Mouse (Mus musculus) activated CD4-positive, CD25-positive, alpha-beta regulatory T cell, adult 4 months (primary cell): Measurements from ENCODE around the gene Clec4n. TPM values are rescaled to one million over a fixed set of nuclear protein-coding genes. Genes with fewer than 3 reads are reported as not detected.
"Not testable (repeated sequence)": the region's sequence is repeated elsewhere in the genome, so short reads cannot be mapped to it uniquely, and the experiment has no call there.

Source experiments
- ATAC-seq: one replicate; pipeline ENCODE4 v1.8.0; 2017
- polyA plus RNA-seq, 2 experiments: library from polyadenylated mRNA; unstranded; fragments of 100-300 nt; shearing (Covaris generic); gene quantifications; one replicate each; pipeline ENCODE4 v1.2.1; 2017

The Clec4n gene
- polyA plus RNA-seq: 1 to 10 TPM in 1 of 2 experiments, under 1 TPM in 1; 0.45 to 1.2 TPM

DNA sequence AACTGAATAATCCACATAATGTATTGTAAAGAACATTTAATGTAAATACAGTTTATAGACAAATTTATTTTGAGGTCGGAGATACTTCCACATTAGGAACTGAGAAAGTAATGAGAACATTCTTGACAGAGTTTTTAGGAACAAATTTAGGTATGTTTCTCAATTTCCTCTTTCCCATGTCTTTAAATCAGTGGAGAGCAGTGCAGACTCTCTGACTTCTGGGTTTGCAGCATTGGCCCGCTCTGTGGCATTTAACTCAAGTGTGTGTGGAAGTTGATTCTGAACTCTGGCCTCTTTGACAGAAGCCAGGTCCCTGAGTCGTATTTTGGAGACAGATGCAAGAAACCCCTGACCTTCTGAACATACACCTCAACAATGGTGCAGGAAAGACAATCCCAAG lies at the start of gene Clec4n:
Gene Clec4n, plus strand, starts transcription at position 200 of the 400 bp plus-strand sequence.
- no peak for ATAC-seq

DNA sequence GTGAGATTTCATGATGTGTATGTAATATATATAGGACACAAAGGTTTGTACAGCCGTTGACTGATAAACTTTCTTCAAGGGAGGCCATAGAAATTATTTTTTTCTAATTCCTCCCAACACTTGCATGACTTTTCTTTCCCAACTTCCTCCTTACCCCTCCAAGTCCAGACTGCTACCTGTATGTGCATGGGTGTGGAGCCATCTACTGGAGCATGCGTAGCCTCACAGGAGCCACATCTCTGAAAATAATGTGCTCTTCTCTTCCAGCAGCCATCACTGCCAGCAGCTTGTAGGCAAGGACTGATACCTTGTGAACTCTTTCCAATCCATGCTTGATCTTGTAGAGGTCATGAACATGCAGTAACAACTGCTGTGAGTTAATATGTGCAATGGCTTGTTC lies 44.8 kb upstream of the Clec4n start:
- ATAC-seq: not testable (repeated sequence)

DNA sequence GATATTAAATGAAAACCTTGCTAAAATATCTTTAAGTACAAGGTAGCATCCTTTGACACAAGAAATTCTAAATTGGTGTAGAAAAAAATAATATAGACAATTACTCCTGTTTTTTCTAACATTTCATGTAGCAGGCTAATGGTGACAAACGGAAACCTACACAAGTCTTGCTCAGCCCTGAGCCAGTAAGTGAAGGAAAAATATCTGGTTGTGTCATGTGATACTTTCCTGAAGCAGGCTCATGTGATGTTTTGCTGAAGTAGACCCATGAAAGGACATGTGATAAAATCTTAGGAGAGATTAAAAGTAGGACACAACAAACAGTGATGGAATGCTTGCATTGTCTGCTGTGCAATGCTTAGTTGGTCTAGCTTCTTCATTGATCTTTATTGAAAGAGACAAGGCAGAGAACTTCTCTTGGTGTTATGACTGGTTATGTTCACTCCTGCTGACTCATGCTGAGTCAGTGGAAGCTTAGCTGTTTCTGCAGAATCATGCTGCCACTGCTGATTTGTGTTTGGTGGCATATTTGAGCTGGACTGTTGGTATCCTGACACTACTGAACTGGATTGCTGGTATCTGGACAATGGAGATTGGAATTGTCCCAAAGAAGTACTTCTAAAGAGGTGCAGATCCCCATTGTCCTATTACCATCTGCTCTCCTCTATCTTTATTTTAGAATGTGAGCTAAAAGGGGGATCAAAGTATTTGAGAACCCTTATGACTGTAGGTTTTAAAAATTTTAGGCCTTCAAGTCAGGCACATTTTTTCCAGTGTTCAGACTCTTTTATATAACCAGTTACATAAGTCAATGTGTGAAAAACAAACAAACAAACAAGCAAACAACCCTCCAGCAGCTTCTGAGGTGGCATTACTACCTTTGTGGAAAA lies 22.2 kb upstream of the Clec4n start:
- ATAC-seq: no peak

DNA sequence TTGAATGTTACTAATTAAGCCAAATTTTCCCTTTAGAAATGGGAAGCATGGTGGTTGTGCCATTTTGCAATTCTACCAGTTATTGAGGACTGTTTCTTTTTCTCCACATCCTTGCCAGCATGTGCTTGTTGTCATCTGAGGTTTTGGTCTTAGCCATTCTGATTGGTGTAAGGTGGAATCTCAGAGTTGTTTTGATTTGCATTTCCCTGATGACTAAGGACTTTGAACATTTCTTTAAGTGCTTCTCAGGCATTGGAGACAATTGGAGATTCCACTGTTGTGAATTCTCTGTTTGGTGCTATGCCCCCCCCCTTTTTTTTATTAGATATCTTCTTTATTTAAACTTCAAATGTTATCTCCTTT lies 21.6 kb upstream of the Clec4n start:
- not testable (repeated sequence) for ATAC-seq

DNA sequence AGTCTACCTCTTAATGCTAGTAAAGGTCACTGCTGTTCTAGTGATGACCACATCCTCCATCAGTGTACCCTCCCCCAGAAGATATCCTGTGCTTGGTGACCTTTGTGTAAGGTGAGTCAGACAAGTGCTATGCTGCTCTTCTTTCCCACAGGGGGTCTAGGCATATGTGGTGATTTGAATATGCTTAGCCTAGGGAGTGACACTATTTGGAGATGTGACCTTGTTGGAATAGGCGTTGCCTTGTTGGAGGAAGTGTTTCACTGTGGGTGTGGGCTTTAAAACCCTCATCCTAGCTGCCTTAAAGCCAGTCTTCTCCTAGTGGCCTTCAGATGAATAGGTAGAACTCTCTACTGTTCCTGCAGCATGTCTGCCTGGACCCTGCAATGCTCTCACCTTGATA lies 17.9 kb upstream of the Clec4n start:
- ATAC-seq: no peak

DNA sequence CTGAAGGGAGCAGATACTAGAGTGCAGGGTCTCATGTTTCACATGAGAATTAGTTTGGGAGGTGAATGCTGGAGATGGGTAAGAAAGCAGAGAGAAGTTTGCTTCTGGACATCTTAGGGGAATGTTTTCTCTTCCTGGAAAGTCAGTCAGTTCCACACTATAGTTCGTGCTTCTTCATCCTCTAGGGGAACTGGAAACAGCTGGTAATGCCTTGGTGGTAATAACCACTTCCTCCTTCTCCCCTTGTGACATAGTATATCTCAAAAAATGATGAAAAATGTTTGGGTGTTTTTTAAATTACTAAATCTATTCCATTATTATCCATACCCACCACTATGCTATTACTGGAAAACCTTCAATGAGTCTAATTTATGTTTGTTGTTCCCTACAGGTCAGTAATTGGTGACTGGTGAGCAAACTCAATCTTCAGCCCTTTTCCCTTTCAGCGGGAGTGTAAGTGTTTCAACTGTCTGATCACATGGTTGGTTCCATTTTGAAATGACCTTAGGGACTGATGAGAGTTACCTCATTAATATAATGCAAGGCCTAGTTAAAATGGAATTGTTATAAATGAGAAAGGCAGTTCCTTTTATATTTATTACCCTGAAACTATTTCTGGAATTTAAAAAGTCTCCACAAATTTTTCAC lies 2.0 kb upstream of the Clec4n start:
- ATAC-seq: no peak

DNA sequence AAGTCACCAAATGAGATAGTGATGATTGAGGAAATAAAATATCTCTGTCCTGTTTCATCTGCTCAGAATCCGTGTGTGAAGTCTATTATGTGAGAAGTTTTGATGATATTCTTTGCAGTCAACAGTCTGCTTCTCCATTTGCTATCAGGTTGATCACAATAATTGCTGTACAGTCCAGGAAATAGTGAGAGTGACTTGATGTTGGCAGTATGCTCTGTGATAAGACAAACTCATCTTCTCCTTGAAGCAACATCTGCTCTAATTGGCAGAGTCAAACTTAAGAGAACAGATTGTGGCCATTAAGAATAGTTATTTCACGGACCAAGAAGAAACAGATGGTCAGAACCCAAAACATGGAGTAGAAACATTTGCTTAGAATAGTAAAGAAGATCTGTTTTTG lies 1.5 kb downstream of the Clec4n start:
- no peak for ATAC-seq

DNA sequence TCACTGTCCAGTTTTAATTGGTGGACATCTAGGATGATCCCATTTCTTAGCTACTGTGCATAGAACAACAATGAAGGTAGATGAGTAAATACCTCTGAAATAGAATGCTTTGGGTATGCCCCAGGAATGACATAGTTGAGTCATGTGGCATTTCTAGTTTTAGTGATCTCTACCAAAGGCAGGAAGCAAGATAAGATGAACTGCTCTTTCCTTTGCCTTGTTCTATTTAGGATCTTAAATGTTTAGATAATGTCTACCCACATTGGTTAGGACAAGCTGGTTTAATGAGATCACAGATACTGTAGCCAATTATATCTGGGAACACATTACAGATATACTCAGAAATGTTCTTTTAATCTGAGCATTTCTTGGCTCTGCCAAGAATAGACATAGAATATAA lies 7.9 kb downstream of the Clec4n start:
- ATAC-seq: no peak

DNA sequence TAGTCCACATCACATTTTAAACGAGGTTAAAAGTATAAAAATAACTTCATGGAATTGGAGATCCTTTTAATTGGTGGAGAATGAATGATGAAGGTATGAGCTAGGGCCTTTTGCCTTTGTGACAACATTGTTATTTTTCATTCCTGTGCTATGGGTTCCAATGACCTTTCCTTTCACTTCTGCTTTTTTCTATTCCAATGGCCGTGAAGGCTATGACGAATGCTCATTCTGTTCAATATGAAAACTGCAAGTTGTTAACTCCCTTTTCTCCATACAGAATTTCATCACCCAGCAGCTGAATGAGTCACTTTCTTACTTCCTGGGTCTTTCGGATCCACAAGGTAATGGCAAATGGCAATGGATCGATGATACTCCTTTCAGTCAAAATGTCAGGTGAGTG lies 14.6 kb downstream of the Clec4n start:
- ATAC-seq: no peak

DNA sequence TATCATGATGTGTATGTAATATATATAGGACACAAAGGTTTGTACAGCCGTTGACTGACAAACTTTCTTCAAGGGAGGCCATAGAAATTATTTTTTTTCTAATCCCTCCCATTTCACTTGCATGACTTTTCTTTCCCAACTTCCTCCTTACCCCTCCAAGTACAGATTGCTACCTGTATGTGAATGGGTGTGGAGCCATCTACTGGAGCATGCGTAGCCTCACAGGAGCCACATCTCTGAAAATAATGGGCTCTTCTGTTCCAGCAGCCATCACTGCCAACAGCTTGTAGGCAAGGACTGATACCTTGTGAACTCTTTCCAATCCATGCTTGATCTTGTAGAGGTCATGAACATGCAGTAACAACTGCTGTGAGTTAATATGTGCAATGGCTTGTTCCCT lies 19.2 kb downstream of the Clec4n start:
- not testable (repeated sequence) for ATAC-seq

DNA sequence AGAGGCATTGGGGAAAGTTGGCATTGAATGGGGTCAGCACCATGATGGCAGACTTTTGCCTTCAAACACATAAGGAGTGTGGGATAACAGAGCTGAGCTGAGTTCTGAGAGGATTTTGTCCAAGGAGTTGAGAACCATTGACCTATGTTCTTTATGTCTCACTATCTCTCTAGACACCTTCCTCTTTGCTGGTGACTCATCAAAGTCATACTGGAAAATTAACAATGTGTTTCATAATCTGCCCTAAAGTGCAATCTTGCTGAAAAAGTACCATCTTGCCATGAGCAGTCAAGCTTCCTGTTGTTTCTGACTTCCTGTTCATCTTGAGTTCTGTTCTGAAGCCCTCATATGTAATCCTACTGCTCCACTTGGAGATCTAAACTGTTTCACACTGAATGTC lies 23.1 kb downstream of the Clec4n start:
- ATAC-seq: no peak

DNA sequence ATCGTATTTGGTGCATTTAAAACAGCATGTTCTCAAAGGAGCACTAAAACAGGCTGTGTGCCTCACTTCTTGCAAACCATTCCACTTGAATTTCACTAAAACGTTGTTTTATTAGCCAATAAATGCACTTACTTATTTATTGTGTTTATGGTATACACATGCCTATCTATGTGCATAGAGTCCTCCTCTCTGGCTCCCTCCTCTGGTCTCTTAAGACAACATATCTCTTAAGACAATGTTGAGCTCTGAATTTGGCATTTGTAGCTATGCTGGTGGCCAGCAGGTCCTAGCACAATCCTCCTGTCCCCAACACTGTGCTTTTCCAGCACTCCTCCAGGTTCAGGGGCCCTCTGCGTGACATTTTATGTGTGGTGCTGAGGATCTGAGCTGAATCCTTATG lies 29.3 kb downstream of the Clec4n start:
- ATAC-seq: no peak

DNA sequence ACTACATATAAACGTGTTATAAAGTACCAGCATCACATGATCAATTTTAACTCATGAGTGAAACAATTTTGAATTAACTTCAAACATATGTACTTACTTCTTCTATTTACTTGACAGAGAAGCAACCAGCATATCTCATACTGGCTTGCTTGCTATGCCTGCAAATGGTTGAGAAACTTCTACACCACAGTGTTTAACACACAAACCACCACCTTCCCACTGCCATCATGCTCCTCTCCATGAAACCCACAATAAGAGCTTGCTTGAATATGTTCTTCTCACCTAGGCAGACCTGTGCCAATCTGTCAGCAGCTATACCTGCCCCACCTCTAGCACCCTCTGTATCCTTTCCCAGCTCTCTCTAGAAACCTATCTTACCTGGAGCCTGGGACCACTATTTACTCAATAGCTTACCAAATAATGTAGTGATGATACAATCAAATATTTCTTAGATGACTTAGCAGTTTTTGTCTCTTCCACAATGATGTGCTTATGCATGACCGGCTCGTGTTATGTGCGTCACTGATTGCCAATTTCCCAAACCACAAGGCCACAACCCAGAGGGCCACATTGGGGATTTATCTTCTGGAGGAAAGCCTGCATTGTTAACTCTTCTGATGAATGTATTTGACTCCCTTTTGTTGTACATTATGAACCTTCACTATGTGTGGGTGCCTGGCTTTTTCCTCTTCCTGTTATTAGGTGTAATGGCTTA lies 30.4 kb downstream of the Clec4n start:
- no peak for ATAC-seq

DNA sequence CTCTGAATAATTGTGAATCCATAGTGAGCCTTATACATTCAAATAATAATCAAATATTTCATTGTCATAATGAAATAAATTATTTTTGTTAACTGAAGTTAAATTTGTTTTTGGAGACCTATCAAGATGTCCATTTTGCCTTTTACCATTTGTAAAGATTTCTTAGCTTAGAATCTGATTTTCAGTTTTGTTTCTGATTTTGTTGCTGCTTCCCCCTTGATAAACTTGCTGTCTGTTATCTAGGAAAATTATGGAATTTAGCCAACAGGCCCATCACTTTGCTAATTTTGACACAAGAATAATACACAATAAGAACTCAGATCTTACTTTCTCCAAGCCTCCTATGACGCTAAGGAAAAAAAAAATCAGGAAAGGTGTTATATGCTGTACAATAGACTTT lies 31.2 kb downstream of the Clec4n start:
- ATAC-seq: no peak

DNA sequence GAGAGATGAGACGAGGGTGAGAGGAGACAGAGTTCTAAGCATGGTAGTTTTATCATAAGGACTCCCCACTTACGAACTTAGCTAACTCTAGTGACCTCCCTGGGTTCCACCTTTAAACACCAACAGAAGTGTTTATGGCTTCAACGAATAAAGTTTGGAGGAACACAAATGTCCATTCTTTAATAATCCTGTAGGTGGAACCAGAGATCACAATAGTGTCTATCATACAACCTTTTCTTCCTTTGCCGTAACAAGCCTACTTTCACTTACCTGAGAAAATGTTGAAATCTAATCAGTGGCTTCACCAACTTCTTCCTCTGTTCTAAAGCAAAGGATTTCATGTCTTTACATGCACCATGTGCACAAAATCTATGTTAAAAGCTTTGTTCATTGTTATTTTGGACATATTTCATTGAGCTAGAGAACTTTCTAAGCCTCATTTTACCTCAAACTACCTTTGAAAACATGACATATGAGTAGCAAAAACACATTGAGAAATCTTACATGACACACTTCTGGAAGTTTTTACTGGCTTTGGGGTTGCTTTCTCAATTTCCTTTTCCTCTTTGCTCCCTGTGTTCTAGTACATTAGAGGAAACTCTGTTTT lies 32.0 kb downstream of the Clec4n start, which contains the start of gene Clec4d:
Gene Clec4d, plus strand, starts transcription at position 557 of the 607 bp plus-strand sequence.
- no peak for ATAC-seq

DNA sequence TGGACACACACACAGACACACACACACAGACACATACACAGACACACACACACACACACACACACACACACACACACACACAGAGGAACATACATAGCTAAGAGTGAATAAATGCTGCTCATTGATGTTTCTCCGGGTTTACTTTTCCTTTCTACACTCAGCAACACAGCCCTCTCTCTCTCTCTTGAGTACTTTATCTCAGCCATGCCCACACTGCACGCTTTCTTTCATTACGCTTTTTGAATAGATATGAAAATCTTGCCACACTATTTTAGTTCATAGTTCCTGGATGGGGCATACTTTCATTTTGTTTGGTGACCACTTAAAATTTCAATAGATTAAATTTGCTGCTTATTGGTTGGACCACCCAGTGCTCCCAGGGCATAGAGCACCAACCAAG lies 34.6 kb downstream of the Clec4n start:
- no peak for ATAC-seq

DNA sequence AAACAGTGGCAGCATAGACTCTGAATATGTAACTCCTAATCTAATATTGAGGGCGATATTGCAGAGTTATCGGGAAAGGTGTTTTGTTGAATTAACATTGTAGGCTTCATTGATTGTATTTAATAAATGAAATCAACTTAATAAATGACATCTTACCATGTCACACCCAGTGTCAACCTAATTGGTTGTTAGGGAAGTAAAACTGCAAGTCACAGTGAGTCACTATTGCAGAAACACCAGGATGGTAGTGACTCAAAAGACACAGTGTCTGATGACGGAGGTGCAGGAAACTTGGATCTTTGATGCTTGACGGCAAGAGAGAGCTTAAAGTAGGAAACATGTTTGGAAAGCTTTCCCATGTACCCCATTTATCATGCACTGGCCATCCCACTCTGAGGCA lies 36.2 kb downstream of the Clec4n start:
- ATAC-seq: no peak

DNA sequence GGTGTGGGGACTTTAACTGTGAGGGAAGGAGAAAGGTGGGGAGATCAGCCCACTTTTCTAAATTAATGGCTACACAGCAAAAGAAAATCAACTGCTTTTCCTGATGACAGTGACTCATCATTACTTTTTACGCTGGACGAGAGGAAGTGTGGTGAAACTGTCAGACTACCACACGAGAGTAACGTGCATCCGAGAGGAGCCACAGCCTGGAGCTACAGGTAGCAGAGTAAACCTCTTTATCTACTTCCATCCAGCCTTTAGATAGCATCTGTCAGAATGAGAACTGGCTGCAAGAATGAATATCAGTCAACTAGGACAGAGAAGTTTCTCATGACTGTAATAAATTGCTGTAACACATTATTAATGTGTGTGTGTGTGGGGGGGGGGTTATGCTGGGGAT lies 37.3 kb downstream of the Clec4n start:
- no peak for ATAC-seq

DNA sequence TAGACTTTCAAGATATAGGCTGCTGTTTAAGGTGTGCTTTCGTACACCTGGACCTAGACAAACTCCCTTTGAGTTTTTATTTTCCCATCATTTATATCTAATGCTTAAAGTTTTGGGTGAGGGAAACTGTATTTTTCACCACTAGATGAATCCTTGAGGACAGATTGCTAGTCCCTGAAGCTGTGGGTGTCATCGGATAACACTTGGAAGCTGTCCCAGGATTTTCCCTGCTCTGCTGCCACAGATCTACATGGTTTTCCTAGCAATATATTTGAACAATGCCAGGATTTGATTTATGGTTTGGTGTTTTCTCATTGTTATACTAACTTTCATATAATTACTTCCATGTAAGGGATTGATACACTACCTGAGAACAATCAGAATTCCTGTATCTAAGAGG lies 49.8 kb downstream of the Clec4n start:
- no peak for ATAC-seq

DNA sequence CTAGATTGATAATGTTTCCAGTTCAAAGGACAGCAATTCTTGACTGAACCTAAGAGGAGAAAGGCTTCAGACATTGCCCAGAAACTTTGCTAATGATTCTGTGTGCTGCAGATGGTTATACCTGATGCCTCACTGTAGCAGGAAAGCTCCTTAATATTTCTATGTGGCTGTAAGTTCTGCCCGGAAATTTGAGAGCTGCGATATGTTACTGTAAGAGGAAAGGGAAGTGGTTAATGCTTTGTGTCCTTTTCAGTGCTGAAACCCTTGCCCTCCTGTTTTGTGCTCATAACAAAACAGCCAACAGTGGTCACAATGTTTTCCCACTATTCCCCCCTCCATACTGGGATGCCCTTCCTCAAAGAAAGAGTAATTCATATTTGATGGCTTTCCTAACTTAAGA lies 56.7 kb downstream of the Clec4n start:
- no peak for ATAC-seq

DNA sequence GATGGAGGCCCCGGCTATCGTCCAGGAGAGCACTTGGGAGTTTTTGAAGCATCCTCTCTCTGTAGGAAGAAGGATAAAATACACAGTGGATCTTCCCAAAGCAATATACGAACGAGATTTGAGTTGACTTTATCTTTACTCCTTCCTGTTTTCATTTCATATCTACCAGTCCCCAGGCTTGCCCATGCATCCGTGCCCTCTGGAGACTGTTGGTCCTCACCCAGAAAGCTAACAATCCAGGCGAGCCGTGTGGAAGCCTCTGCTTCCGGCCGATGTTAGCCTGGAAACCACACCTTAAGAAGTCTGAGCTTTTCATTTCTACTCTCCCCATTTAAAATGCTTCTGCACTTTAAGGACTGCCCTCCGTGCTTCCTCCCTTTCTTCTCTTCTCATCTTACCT lies 59.3 kb downstream of the Clec4n start:
- ATAC-seq: no peak

DNA sequence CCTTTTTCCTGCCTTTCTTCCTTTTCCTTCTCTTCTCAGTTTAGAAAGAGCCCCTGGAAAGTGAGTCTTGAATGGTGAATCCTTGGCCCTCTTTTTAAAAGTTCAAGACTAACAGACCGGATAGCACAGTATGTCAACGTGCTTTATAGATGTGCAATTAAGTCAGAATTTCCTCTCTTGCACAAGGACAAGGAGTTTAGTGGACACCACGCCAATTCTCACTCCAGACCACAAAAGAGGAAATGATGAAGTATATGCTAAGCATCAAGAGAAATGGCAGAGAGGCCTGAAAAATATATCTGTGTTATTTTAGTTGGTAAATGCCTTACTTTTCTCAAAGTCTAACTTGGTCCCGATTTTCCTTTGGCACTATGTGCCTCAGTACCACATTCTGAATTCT lies 60.1 kb downstream of the Clec4n start, which contains the start of gene Clec4e:
Gene Clec4e, minus strand, starts transcription at position 118 of the 400 bp plus-strand sequence.
- ATAC-seq: no peak
